Mouse (Mus musculus) midbrain, postnatal 0 days (tissue): Measurements from ENCODE around the gene Gpr180. TPM values are rescaled to one million over a fixed set of nuclear protein-coding genes. Genes with fewer than 3 reads are reported as not detected.

Source experiments
- ATAC-seq: fragments of 200-750 bp; cut with Nextera tagmentation; 2 replicates; pipeline ENCODE4 v1.8.0; 2017; ENCODE audit warnings: moderate number of reproducible peaks, mild to moderate bottlenecking, moderate TSS enrichment, moderate library complexity; ENCODE audit not compliant: low FRiP score
- DNase-seq: peaks from one replicate; pipeline ENCODE4 v3.0.0-alpha.2; 2015; ENCODE audit warnings: low spot score
- H3K27ac ChIP-seq: fragments of 300-500 bp; sonication (generic); 2 replicates; pipeline ENCODE4 v1.5.1; 2014; ENCODE audit warnings: low read depth, mild to moderate bottlenecking, low read length, mixed read lengths
- H3K27me3 ChIP-seq: fragments of 300-500 bp; sonication (generic); 2 replicates; pipeline ENCODE4 v1.6.1; 2014; ENCODE audit warnings: low read length, control low read depth, mixed read lengths; ENCODE audit not compliant: insufficient read depth
- H3K36me3 ChIP-seq: fragments of 300-500 bp; sonication (generic); 2 replicates; pipeline ENCODE4 v1.6.1; 2014; ENCODE audit warnings: low read length, control low read depth, mixed read lengths; ENCODE audit not compliant: insufficient read depth
- H3K4me1 ChIP-seq: fragments of 300-500 bp; sonication (generic); 2 replicates; pipeline ENCODE4 v1.6.1; 2014; ENCODE audit warnings: mild to moderate bottlenecking, control low read depth, antibody characterized with exemption, low read length, mixed read lengths; ENCODE audit not compliant: insufficient read depth
- H3K4me2 ChIP-seq: fragments of 300-500 bp; sonication (generic); 2 replicates; pipeline ENCODE4 v1.6.1; 2014; ENCODE audit warnings: low read depth, mild to moderate bottlenecking, low read length, mixed read lengths; ENCODE audit not compliant: poor library complexity, severe bottlenecking
- H3K4me3 ChIP-seq: fragments of 300-500 bp; sonication (generic); 2 replicates; pipeline ENCODE4 v1.5.1; 2014; ENCODE audit warnings: low read depth, mild to moderate bottlenecking, low read length, moderate library complexity
- H3K9ac ChIP-seq: fragments of 300-500 bp; sonication (generic); replicated peaks from 2 replicates; pipeline ENCODE4 v1.6.1; 2014; ENCODE audit warnings: mild to moderate bottlenecking, low read length, moderate library complexity, mixed read lengths; ENCODE audit not compliant: poor library complexity, severe bottlenecking
- H3K9me3 ChIP-seq: fragments of 300-500 bp; sonication (generic); 2 replicates; pipeline ENCODE4 v1.6.1; 2016; ENCODE audit warnings: low read length, control low read depth
- CTCF ChIP-seq: IDR thresholded peaks from 2 replicates; pipeline ENCODE4 v1.5.1; 2016; ENCODE audit warnings: antibody characterized with exemption, mild to moderate bottlenecking
- WGBS: fragments of 180-500 bp; shearing (Covaris S2); extraction: QIAGEN DNeasy Blood & Tissue Kit; methylation state at CpG from one replicate; pipeline ENCODE4 v1.1.7; 2014; 5-methylcytosine and 5-hydroxymethylcytosine counted together
- polyA plus RNA-seq: library from polyadenylated mRNA; unstranded; fragments of >200 nt; fragmentation: Nextera tagmentation; extraction: Ambion mirVana; gene quantifications from 2 replicates; pipeline ENCODE4 v1.2.1, GENCODE M21; 2015
- total RNA-seq: library from RNA; depleted of rRNA; stranded (reverse); fragments of >200 nt; gene quantifications from 2 replicates; pipeline ENCODE4 v1.2.3, GENCODE M21; 2014; rRNA removed

The Gpr180 gene
- total and polyA plus RNA-seq, 2 experiments from 2014 or later = 49.3 to 62.3 TPM

- no peak for DNase-seq
- H3K27ac ChIP-seq = no peak overlapping the region
- H3K36me3 ChIP-seq = no peaks in the 10 kb centered on the region
- no peaks in the 10 kb centered on the region for H3K9me3 ChIP-seq
- no peak for ATAC-seq
- H3K4me1 ChIP-seq = no peaks in the 10 kb centered on the region
- 88% methylated on average over 7 of the region's 7 CpGs for WGBS
- no peak overlapping the region for H3K9ac ChIP-seq
- TF ChIP-seq CTCF = peak; percentile 15; the same call in 1 of the 2 replicates
- no peaks in the 10 kb centered on the region for H3K27me3 ChIP-seq
- H3K4me3 ChIP-seq = no peak overlapping the region
- H3K4me2 ChIP-seq = no peak overlapping the region
Measured at GRCm38 (mm10) chr14:118203031-118203430, 66.1 kb downstream of the Gpr180 start.

- Histone ChIP-seq H3K27me3 (no peaks in the 10 kb centered on the region; the same call in 1 of the 2 replicates), H3K4me2 (no peak overlapping the region), H3K27ac (no peak overlapping the region), H3K36me3 (no peaks in the 10 kb centered on the region), H3K9me3 (no peaks in the 10 kb centered on the region), H3K9ac (no peak overlapping the region), H3K4me1 (no peaks in the 10 kb centered on the region), H3K4me3 (no peak overlapping the region)
- DNase-seq (no peak), ATAC-seq (no peak)
- 93% methylated on average over 3 of the region's 3 CpGs for WGBS
- TF ChIP-seq CTCF = peak; percentile 45
Measured at GRCm38 (mm10) chr14:118207347-118207746, 70.4 kb downstream of the Gpr180 start.

GRCm38 (mm10) chr14:118209642-118210041 lies 72.7 kb downstream of the Gpr180 start:
- Histone ChIP-seq H3K27ac (no peak overlapping the region), H3K9me3 (no peaks in the 10 kb centered on the region), H3K4me3 (no peak overlapping the region), H3K4me2 (no peak overlapping the region), H3K4me1 (no peaks in the 10 kb centered on the region), H3K27me3 (peaks cover 6% of the 10 kb centered on the region; the same call in 1 of the 2 replicates), H3K9ac (no peak overlapping the region), H3K36me3 (no peaks in the 10 kb centered on the region)
- 7% methylated on average over 5 of the region's 5 CpGs for WGBS
- DNase-seq = peak; percentile 79
- no peak for ATAC-seq
- TF ChIP-seq CTCF = peak; percentile 78

GRCm38 (mm10) chr14:118212188-118212804 lies 75.3 kb downstream of the Gpr180 start:
- 69% methylated on average over 15 of the region's 15 CpGs for WGBS
- H3K27me3 ChIP-seq = peaks cover 6% of the 10 kb centered on the region; the same call in 1 of the 2 replicates
- no peak for TF ChIP-seq CTCF
- DNase-seq = no peak
- H3K4me3 ChIP-seq = no peak overlapping the region
- no peaks in the 10 kb centered on the region for H3K36me3 ChIP-seq
- H3K4me2 ChIP-seq = no peak overlapping the region
- no peak overlapping the region for H3K27ac ChIP-seq
- no peaks in the 10 kb centered on the region for H3K9me3 ChIP-seq
- ATAC-seq = no peak
- H3K9ac ChIP-seq = no peak overlapping the region
- no peaks in the 10 kb centered on the region for H3K4me1 ChIP-seq

Other genes starting within 250 kb of the Gpr180 start
- 0.49 TPM in 1 of 2 replicates, not detected in the other for gene Dct, start 84.9 kb upstream of the Gpr180 start, total RNA-seq
- 0.44 and 0.63 TPM in 2 replicates for gene Dct, start 84.9 kb upstream of the Gpr180 start, polyA plus RNA-seq
- gene Tgds, start 4.4 kb upstream of the Gpr180 start, total RNA-seq = 4.3 and 7.4 TPM in 2 replicates
- gene Tgds, start 4.4 kb upstream of the Gpr180 start, polyA plus RNA-seq = 7.3 and 9.0 TPM in 2 replicates
- gene Sox21, start 99.9 kb downstream of the Gpr180 start, total RNA-seq = 27.8 and 37.9 TPM in 2 replicates
- 6.4 and 7.4 TPM in 2 replicates for gene Sox21, start 99.9 kb downstream of the Gpr180 start, polyA plus RNA-seq
- gene Gm9376, start 129.8 kb downstream of the Gpr180 start, total RNA-seq = not detected in 2 replicates
- not detected in 2 replicates for gene Gm9376, start 129.8 kb downstream of the Gpr180 start, polyA plus RNA-seq